Mouse (Mus musculus) lung, embryonic 16.5 days (tissue): ENCODE data around the gene Wdfy2. TPM values are rescaled to one million over a fixed set of nuclear protein-coding genes. Genes with fewer than 3 reads are reported as not detected.

ENCODE experiments used
- ATAC-seq: fragments of 200-750 bp; cut with Nextera tagmentation; 2 replicates; pipeline ENCODE4 v1.8.0; 2017; ENCODE audit warnings: low read depth, mild to moderate bottlenecking, moderate library complexity
- H3K27ac ChIP-seq: fragments of 300-500 bp; sonication (generic); 2 replicates; pipeline ENCODE4 v1.5.1; 2014; ENCODE audit warnings: mild to moderate bottlenecking, control low read depth, low read length
- H3K27me3 ChIP-seq: fragments of 300-500 bp; sonication (generic); 2 replicates; pipeline ENCODE4 v1.6.1; 2014; ENCODE audit warnings: low read depth, low read length, mixed read lengths; ENCODE audit not compliant: control insufficient read depth, insufficient read depth
- H3K36me3 ChIP-seq: fragments of 300-500 bp; sonication (generic); 2 replicates; pipeline ENCODE4 v1.6.1; 2014; ENCODE audit warnings: low read length; ENCODE audit not compliant: control insufficient read depth, insufficient read depth
- H3K4me1 ChIP-seq: fragments of 300-500 bp; sonication (generic); replicated peaks from 2 replicates; pipeline ENCODE4 v1.6.1; 2014; ENCODE audit warnings: low read length, mixed read lengths; ENCODE audit not compliant: control insufficient read depth, insufficient read depth
- H3K4me2 ChIP-seq: fragments of 300-500 bp; sonication (generic); 2 replicates; pipeline ENCODE4 v1.6.1; 2014; ENCODE audit warnings: low read depth, low read length, control low read depth
- H3K4me3 ChIP-seq: fragments of 300-500 bp; sonication (generic); 2 replicates; pipeline ENCODE4 v1.5.1; 2014; ENCODE audit warnings: mild to moderate bottlenecking, low read length, control low read depth
- H3K9ac ChIP-seq: fragments of 300-500 bp; sonication (generic); 2 replicates; pipeline ENCODE4 v1.6.1; 2014; ENCODE audit warnings: low read length, control low read depth
- H3K9me3 ChIP-seq: fragments of 300-500 bp; sonication (generic); 2 replicates; pipeline ENCODE4 v1.6.1; 2016; ENCODE audit warnings: low read length; ENCODE audit not compliant: control insufficient read depth
- WGBS: fragments of 180-500 bp; shearing (Covaris S2); extraction: QIAGEN DNeasy Blood & Tissue Kit; methylation state at CpG from one replicate; pipeline ENCODE4 v1.1.7; 2014; 5-methylcytosine and 5-hydroxymethylcytosine counted together
- polyA plus RNA-seq: library from polyadenylated mRNA; unstranded; fragments of >200 nt; fragmentation: Nextera tagmentation; extraction: Ambion mirVana; gene quantifications from 2 replicates; pipeline ENCODE4 v1.2.1, GENCODE M21; 2015

Wdfy2 gene
- polyA plus RNA-seq, 1 experiment from 2014 or later = 7.7 TPM

- no peak overlapping the region for H3K9ac ChIP-seq
- no peak overlapping the region for H3K4me2 ChIP-seq
- no peaks in the 10 kb centered on the region; the same call in 1 of the 2 replicates for H3K4me1 ChIP-seq
- WGBS = 78% methylated on average over 4 of the region's 4 CpGs
- H3K4me3 ChIP-seq = no peak overlapping the region
- no peaks in the 10 kb centered on the region for H3K36me3 ChIP-seq
- no peaks in the 10 kb centered on the region for H3K9me3 ChIP-seq
- H3K27me3 ChIP-seq = no peaks in the 10 kb centered on the region
- ATAC-seq = no peak
- no peak overlapping the region for H3K27ac ChIP-seq
Measured at GRCm38 (mm10) chr14:62963632-62964031, 126.2 kb downstream of the Wdfy2 start.

- Histone ChIP-seq H3K4me3 (no peak overlapping the region), H3K36me3 (no peaks in the 10 kb centered on the region), H3K9me3 (no peaks in the 10 kb centered on the region), H3K4me2 (no peak overlapping the region), H3K27ac (no peak overlapping the region), H3K9ac (no peak overlapping the region), H3K4me1 (no peaks in the 10 kb centered on the region; the same call in 1 of the 2 replicates), H3K27me3 (no peaks in the 10 kb centered on the region)
- ATAC-seq = peak; percentile 36; the same call in 1 of the 2 replicates
- 83% methylated on average over 5 of the region's 5 CpGs for WGBS
Measured at GRCm38 (mm10) chr14:62965342-62965741, 127.9 kb downstream of the Wdfy2 start.

- Histone ChIP-seq H3K9ac (peak overlapping the region; percentile 33; the same call in 1 of the 2 replicates), H3K27me3 (no peaks in the 10 kb centered on the region), H3K4me2 (peak overlapping the region; percentile 55), H3K9me3 (no peaks in the 10 kb centered on the region), H3K36me3 (no peaks in the 10 kb centered on the region), H3K4me3 (peak overlapping the region; percentile 35), H3K4me1 (no peaks in the 10 kb centered on the region; the same call in 1 of the 2 replicates), H3K27ac (no peak overlapping the region)
- 0 out of 2 replicates have a peak, but pooled peaks have one; percentile 15 for ATAC-seq
- WGBS = 15% methylated on average over 15 of the region's 15 CpGs
Measured at GRCm38 (mm10) chr14:62965811-62966520, 128.5 kb downstream of the Wdfy2 start.

- H3K36me3 ChIP-seq = no peaks in the 10 kb centered on the region
- H3K27ac ChIP-seq = no peak overlapping the region
- no peaks in the 10 kb centered on the region for H3K4me1 ChIP-seq
- no peak overlapping the region for H3K4me3 ChIP-seq
- no peak for ATAC-seq
- H3K4me2 ChIP-seq = no peak overlapping the region
- H3K27me3 ChIP-seq = no peaks in the 10 kb centered on the region
- H3K9ac ChIP-seq = no peak overlapping the region
- H3K9me3 ChIP-seq = no peaks in the 10 kb centered on the region
- 9% methylated on average over 5 of the region's 5 CpGs for WGBS
Measured at GRCm38 (mm10) chr14:62975046-62975445, 137.6 kb downstream of the Wdfy2 start.

- Histone ChIP-seq H3K27me3 (no peaks in the 10 kb centered on the region), H3K9me3 (no peaks in the 10 kb centered on the region), H3K27ac (no peak overlapping the region), H3K4me3 (no peak overlapping the region), H3K9ac (no peak overlapping the region), H3K4me1 (no peaks in the 10 kb centered on the region), H3K4me2 (no peak overlapping the region), H3K36me3 (no peaks in the 10 kb centered on the region)
- no peak for ATAC-seq
- WGBS = 57% methylated on average over 1 of the region's 1 CpGs
Measured at GRCm38 (mm10) chr14:62979815-62980214, 142.3 kb downstream of the Wdfy2 start.

GRCm38 (mm10) chr14:62984410-62984809 lies 146.9 kb downstream of the Wdfy2 start, which contains the start of gene Defb48:
Gene Defb48, minus strand, starts transcription at chr14:62984510.
- WGBS = 72% methylated on average over 1 of the region's 1 CpGs
- ATAC-seq = no peak
- Histone ChIP-seq H3K4me1 (no peaks in the 10 kb centered on the region), H3K4me3 (no peak within 1 kb of the TSS), H3K9me3 (no peaks in the 10 kb centered on the region), H3K4me2 (no peak within 1 kb of the TSS), H3K27ac (no peak within 1 kb of the TSS), H3K36me3 (no peaks in the 10 kb centered on the region), H3K27me3 (no peaks in the 10 kb centered on the region), H3K9ac (no peak within 1 kb of the TSS)

- no peaks in the 10 kb centered on the region for H3K9me3 ChIP-seq
- WGBS = 39% methylated on average over 3 of the region's 3 CpGs
- no peak overlapping the region for H3K4me2 ChIP-seq
- no peak overlapping the region for H3K4me3 ChIP-seq
- no peak overlapping the region for H3K27ac ChIP-seq
- 0 out of 2 replicates have a peak, but pooled peaks have one; percentile 47 for ATAC-seq
- H3K36me3 ChIP-seq = no peaks in the 10 kb centered on the region
- no peaks in the 10 kb centered on the region for H3K27me3 ChIP-seq
- no peak overlapping the region for H3K9ac ChIP-seq
- H3K4me1 ChIP-seq = no peaks in the 10 kb centered on the region
Measured at GRCm38 (mm10) chr14:62991271-62991670, 153.8 kb downstream of the Wdfy2 start.

GRCm38 (mm10) chr14:62991849-62992510 lies 154.5 kb downstream of the Wdfy2 start:
- H3K9ac ChIP-seq = no peak overlapping the region
- 72% methylated on average over 7 of the region's 7 CpGs for WGBS
- no peak overlapping the region for H3K27ac ChIP-seq
- H3K4me2 ChIP-seq = no peak overlapping the region
- H3K27me3 ChIP-seq = no peaks in the 10 kb centered on the region
- H3K36me3 ChIP-seq = no peaks in the 10 kb centered on the region
- no peak overlapping the region for H3K4me3 ChIP-seq
- no peaks in the 10 kb centered on the region for H3K9me3 ChIP-seq
- no peak for ATAC-seq
- H3K4me1 ChIP-seq = no peaks in the 10 kb centered on the region

GRCm38 (mm10) chr14:62997777-62998176 lies 160.3 kb downstream of the Wdfy2 start, which contains the start of gene Defb47:
Gene Defb47, plus strand, starts transcription at chr14:62998077.
- 83% methylated on average over 8 of the region's 8 CpGs for WGBS
- no peak for ATAC-seq
- Histone ChIP-seq H3K9ac (no peak within 1 kb of the TSS), H3K4me1 (no peaks in the 10 kb centered on the region), H3K4me2 (no peak within 1 kb of the TSS), H3K9me3 (no peaks in the 10 kb centered on the region), H3K4me3 (no peak within 1 kb of the TSS), H3K36me3 (no peaks in the 10 kb centered on the region), H3K27me3 (no peaks in the 10 kb centered on the region), H3K27ac (no peak within 1 kb of the TSS)
